Mouse (Mus musculus) right cerebral cortex, postnatal 10 days (tissue): ENCODE results near the gene Cdc5l.
A peak's percentile ranks its signal among the peaks of the same experiment; 100 is the strongest.
"Not testable (repeated sequence)": the region's sequence is repeated elsewhere in the genome, so short reads cannot be mapped to it uniquely, and the experiment has no call there.

Source experiments
- DNase-seq, 2 experiments: peaks; one replicate each; pipeline ENCODE4 v3.0.0; 2021; ENCODE audit warnings: low spot score in 2 of 2

The Cdc5l gene

DNA sequence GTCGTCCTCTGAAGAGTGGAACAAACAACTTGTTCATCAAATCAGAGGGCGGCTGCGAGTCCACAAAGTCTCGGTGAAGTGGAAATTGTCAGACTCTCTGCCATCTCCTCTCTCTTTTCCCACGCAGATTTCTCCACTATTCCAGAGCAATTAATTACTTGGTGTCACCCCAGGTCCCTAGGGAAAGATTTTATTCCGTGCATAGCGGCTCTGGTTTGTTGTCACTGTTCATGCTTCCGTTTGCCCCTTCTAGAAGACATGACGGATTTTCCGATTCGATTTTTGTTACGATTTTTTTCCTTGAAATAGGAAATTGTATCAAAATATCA lies 689 bp upstream of the Cdc5l start:
- no peak for DNase-seq

DNA sequence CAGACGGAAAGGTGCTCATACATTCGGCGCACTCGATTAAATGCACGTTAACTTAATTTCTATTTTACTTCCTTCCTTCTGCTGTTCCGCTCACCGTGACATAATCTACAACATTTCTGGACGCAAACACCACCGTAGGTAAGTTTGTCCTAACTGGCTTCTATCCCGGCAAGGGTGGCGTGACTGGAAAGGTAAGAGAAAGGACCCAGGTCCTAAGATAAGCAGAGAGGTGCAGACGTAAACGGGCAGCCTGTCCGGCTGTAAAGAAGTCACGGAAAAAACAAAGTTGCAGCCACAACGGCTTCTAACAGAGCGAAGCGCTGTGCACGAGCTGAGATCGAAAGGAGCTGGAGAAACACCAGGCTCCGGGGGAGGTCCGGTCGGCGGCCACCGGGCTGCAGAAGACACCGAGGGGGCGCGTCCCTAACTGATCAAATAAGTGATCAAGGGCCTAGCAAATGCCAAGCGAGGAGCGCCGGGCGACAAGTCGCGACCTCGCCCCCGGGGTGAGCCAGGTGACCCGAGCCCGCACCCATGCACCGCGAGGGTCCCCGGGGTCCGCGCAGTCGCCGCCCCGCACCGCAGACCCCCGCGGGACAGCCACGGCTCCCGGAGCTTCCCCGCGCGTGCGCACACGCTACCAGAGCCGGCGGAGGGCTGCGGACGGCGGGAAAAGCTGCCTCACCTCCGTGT lies 685 bp downstream of the Cdc5l start:
- DNase-seq, result no peak

DNA sequence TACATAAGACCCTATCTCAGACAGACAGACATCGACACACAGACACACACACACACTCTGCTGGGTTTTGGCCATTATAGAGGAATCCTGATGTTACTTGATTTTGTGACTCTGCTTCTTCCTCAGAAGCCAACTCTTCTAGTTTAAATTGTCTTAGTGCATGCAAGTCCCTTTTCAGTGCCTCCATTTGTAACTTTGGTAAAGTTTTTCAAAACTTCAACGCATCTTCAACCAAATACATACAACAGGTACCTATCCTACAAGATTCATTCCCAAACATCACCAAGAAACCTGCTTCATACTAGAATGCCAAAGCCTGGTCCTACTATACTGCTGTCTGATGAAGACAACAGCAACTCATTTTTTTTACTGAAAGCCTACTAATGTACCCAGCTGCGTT lies 1.5 kb downstream of the Cdc5l start:
- no peak for DNase-seq

DNA sequence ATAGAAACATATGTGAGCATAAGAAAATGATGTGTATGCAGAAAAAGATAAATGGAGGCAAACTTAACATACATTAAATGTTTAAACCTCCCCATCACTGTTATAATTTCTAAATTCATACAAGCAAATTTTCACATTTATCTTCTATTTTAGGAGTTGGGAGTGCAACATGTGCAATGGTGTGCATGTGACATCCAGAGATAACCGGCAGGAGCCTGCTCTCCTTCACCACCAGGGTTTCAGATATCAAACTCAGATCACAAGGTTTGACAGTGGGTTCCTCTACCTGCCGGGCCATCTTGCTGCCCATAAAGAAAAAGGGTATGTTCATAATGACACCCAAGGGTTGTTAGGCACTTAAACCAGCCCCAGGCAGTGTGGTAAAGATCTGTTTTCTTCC lies 16.1 kb downstream of the Cdc5l start:
- no peak for DNase-seq

DNA sequence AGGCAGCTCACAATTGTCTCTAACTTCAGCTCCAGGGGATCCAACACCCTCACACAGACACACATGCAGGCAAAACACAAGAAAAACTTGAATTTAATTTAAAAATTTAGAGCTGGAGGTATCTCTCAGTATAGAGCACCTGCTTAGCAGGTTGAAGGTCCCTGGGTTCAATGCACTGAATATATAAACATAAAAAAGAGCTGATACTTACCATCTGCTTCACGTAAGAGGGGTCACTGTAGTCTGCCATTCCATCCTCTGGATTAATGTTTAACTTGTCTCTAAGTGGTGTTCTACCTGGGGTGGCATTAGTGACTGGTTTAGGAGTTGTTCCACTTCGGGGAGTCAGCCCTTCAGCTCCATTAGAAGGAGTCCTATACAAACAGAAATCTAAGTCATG lies 21.9 kb downstream of the Cdc5l start:
- DNase-seq, result not testable (repeated sequence)

DNA sequence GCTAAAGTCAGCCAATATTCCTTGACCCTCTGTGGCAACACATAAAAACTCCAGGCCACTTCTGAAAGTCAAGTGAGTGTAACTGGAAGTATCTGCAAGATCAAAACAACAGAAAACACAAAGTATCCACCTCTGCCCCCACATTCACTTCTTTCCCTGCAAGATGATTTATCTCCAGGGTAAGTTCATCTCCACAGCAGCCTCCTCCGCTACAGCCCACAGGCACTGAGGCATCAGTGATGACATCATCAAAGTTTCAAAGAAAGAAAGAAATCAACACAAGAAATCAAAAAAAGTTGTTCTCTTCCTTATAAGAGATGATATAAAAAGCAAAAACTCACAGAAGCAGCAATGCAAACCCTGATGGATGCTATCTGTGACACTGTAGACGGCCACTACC lies 24.8 kb downstream of the Cdc5l start:
- DNase-seq, result no peak

DNA sequence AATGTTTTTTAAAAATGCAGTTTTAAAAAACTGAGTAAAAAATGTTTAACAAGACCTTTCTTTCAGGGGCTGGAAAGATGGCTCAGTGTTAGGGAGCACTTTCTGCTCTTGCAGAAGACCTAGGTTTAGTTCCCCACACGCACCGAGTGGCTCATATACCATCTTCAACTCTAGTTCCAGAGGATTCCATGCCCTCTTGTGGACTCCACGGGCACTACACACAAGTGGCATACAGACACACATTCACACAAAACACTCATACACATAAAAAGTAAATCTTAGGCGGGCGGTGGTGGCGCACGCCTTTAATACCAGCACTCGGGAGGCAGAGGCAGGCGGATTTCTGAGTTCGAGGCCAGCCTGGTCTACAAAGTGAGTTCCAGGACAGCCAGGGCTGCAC lies 27.3 kb downstream of the Cdc5l start:
- DNase-seq, result no peak

DNA sequence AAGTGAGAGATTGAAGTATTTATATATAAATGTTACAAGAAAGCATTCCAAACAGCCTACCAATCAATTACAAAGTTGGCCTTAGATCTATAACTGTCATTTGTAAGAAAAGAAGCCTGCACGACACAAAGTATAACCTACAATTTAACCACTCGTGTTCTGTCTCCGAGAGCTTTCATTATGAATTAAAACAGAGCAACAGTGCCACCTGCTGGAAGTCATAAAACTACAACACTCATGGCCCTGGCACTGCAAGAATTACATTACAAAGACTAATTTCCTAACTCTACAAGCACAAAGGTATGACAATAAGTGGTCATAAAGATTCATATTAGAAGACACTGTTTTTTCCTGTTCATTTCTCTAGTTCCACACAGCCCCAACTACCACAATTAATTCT lies 30.3 kb downstream of the Cdc5l start:
- peak; percentile 69 to 79 for DNase-seq

DNA sequence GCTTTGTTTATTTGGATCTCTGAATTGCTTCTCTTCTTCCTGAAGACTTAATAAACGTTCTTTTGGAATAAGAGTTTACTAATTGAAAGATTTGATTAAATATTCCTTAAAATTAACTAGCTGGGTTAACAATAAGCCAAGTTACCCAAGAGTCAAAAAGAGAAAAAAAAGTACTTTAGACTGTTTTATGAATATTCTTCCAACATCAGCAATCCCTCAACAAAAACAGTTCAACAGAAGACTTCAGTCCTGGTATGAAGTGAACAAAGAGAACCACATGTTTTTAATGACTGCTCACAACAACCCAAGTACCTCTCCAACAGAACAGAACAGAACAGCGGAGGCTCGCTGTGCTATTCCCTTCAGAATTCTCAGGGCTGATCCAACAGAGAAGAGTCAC lies 30.9 kb downstream of the Cdc5l start:
- no peak for DNase-seq

DNA sequence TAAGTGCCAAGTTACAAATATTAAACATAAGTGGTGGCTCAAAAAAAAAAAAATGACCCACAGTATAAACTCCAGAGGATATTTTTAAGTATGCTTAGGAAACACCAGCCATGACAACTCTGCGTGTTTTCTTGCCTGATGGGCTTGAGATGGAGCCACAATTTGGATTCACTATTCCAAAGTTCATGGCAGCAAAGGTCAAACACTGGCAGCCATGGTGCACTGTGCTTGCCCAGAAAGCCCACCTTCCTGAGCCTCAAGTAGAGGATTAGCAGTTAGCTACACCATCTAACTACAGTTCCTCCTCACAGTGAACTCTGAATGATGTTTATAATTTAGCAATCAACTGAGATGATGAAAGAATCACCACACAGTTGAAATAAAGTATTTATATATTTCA lies 31.4 kb downstream of the Cdc5l start:
- DNase-seq, result no peak

DNA sequence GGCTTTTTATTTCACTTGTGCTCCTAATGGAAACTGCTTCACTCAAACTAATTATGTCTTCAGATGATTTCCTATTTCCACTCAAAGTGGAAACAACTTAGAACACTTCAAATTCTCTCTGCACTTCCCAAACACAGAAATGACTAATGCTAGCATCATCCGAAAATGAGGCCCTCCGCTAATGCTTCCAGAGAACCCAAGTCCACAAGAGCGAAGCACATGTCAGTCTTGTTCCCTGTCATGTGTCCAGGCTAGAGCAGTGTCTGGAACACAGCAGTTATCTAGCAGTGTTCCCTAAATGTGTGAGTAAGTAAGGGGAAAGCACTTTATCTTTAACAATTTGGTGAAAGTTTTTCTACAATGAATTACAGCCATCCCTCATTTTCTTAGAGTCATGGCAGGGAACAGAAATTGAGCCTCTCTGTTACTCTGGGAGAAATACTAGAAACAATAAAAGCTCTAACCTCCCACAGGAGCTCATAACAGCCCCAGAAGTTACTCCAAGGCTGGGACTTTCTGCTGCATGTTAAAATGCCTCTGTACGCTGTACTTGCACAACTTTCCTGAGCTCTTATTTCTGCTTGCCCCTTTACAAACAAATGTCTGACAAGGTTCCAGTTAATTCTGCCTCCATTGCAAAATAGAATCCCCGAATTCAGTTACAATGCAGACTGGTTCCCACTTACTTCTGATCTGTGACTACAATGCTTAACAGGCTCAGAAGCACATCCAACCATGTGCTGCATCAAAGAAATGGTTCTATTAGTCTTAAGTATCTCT lies 32.2 kb downstream of the Cdc5l start:
- DNase-seq, result no peak

DNA sequence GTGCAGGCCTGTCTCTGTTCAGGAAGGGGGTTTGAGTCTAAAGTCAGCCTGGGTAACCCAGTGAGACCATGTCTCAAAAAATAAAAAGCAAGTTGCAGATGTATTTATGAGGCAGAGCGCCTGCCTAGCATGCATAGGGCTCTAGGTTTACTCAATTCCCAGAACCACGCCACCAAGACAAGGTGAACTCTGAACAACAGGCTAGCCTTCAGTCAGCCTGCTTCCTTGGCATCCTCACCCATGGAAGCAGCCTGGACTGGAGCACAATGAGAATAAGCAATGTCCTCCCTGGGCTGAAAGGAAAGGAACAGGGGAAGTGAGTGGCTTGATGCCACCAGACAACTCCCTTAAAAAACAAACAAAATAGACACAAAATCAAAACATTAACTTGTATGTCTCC lies 35.5 kb downstream of the Cdc5l start:
- DNase-seq, result no peak

DNA sequence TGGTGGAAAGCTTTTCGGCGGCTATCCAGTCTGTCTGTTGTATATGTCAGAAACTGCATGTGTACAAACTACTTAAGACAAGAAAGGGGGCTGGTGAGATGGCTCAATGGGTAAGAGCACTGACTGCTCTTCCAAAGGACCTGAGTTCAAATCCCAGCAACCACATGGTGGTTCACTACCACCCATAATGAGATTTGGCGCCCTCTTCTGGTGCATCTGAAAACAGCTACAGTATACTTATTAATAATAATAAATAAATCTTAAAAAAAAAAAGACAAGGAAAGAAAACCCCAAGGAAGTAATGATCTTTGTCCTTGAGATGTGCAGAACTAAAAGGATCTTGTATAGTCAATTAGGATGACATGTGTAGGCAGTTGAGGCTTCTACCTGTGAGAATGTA lies 36.0 kb downstream of the Cdc5l start:
- no peak for DNase-seq

DNA sequence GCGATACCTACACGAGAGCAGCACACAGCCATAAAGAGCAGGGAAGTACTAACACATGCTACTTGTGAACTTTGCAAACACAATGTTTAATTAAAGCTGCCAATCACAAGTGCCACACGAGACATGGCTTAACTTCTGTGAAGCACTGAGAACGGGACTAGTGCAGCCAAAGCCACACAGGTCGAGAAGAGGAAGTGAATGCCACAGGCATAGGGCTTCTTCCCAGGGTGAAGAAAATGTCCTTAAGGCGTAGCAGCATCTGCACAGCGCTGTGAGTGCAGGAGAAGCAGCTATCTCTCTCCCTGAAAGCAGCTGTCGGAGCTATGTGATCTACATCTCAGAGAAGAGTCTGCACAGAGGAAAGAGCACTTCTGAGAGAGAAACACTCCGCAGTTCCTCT lies 38.9 kb downstream of the Cdc5l start:
- no peak for DNase-seq

DNA sequence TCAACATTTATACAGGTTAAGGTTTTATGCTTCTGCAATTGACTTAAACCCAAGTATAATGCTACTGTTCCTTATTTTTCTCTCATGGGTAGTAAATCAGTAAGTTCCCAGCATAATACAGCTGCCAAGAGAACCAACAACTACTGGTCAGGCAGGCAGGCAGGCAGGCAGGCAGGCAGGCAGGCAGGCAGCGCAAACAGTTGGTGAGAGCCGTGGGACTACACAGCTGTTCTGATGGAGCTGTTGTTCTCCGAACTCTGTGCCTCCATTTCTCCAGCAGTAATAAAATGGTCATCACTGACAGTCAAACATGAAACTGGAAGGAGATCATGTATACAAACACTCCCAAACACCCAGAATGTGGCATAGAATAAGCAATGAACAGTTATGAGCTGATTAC lies 39.8 kb downstream of the Cdc5l start:
- no peak for DNase-seq

DNA sequence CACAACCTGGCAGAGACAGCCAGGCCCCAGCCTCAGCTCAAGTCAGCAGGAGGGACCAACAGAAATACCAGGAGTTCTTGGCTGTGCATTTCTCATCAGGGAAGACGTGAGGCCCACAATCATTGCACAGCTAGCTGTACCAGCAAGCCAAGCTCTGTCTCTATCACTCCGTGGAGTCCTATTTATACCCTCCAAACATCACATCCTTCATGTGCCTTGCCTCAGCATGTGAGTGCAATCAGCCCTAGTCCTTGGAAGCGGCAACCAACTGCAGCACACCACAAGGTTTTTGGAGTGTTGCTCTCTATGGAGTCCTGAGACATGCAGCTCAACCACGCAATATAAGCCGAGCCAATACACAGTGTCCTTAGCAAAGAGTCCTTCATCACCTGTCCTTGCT lies 43.6 kb downstream of the Cdc5l start:
- DNase-seq, result no peak

DNA sequence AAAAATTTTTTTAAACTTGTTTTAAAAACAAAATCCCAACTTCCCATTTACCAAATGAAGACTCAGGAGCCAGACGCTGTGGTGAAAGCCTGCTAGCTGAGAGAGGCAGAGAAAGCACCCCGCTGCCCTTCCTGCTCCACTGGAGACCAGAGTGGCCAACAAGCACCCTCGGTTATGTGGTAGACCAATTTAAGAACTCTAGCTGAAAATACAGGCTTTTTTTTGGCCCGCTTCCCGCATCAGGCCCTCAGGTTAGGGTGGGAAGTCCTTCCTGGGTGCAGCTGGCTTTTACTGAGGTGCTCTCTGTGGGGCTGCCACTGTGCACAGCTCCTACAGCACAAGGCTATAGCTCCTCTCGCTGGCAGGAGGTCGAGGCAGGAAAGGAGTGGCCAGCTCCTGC lies 46.6 kb downstream of the Cdc5l start:
- DNase-seq, result no peak

DNA sequence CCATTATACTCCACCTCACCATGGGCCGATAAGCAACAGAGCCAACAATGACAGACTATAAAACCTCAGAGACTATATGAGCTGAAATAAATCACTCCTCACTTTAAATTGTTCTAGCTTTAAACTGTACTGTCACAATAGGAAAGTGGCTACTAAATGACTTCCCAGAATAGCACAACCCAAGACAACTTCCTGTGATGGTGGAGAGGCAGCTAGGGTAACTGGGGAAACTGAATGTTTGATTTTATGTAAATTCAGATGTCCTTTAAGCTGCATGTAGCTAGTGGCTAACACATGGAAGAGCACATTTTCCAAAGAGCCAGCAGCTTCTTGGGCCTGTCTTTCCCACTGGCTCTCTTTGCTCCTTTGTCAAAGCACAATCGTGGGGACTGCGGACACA lies 50.2 kb downstream of the Cdc5l start:
- no peak for DNase-seq

DNA sequence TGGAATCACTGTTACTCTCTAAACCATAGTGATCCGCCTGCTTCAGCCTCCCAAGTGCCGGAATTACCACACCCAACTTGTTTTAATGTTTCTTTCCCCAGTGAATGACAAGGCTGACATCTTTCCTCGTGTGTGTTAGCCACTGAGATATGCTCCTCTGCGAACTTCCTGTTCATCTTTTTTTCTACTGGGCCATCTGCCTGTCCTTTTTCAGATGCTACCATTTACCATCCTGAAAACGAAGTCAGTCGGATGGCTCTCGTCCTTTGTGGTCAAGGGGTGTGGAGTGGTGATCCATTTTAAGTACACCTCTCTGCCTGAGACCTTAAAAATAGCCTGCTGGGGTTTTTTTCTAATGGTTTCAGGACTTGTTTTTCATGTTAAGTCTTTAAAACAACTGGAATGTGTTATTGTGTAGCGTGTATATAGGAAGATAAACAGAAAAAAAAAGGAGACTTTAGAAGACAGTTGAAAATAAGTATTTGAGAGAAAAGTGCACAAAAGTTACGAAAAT lies 54.2 kb downstream of the Cdc5l start:
- no peak for DNase-seq

DNA sequence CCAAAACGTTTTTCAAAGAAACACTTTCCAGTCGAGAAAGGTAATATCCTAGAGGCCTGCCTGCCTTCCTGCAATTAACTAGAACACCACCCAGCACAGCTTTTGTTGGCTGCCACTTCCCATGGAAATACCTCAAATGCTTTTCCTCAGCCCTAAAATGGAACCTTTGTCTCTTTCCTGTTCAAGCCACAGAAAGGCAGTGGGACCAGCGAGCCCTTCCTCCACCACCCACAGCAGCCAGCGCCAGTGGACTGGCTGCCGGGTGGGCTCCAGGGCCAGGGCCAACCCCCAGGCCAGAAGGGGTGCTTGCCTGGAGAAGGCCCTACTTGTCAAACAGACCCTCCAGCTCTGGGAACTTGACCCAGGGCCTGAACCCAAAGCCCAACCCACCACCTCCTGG lies 56.2 kb downstream of the Cdc5l start:
- DNase-seq, result no peak

DNA sequence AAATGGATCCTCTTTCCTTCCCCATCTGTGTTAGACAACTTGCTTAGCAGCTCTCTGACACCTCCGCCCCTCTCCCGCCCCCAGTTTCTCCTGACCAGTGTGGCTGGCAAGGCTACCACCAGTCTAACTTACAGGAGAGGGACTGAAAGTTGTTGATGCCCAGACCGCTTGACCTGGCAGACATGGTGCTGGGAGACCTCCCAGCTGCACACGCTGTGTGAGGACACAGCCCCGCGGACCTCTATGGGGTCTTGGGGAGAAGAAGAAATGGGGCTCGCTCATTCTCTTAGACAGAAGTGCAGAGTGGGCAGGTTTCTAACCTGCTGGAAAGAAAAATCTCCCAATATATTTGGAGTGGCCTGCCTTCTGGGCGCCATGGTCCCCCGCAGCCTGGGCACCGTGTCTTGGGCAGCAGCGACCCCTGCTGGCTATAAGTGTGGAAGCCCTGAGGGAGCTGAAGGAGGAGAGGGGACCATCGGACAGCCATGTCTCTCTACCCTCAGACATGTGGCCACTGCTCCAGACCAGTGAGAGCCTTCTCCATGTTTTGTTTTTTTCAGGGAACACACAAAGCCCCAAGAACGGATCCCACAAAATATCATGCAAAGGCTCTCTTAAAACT lies 59.4 kb downstream of the Cdc5l start:
- DNase-seq, result peak; percentile 81 to 89

DNA sequence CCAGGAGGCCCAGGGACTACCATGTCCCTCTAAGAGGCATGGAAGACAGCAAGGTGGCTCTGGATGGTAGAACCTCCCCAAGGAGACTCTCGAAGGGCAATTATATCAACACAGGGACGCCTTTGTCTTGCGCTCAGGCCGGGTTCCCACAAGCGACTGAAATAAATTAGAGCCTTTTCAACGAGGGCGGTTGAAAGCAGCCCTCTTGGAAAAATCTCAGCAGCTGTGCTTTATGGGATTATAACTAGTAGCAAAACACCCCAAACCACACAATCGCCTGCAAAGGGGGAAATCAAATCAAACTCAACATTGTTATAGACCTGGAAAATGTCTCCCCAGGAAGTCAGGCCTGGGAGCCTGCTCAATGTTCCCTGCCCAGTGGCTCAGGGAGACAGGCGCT lies 62.5 kb downstream of the Cdc5l start:
- no peak for DNase-seq

DNA sequence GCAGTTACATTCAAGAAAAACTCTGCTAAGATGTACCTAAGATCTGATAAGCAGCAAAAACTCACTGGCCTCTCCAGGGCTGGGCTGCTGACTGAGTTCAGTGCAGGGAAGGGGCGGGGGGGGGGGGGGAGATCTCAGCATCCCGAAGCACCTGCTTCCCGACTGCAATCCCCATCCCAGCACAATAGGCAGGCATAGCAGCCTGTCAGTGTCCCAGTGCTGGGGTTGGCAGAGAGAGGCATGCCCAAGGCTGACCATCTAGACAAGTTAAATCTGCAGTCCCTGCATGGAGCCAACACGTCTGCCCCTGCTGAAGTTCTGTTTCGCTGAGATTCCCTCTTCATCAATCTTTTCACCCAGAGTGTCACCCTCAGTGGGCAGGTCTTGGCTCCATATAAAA lies 63.0 kb downstream of the Cdc5l start:
- DNase-seq, result no peak
